Mouse (Mus musculus) lung, postnatal 0 days (tissue): ENCODE results near the gene Arhgef25.

Experiments used
- CTCF ChIP-seq: IDR thresholded peaks from 2 replicates; pipeline ENCODE4 v1.5.1; 2016; ENCODE audit warnings: antibody characterized with exemption, mild to moderate bottlenecking
- EP300 ChIP-seq: IDR thresholded peaks from 2 replicates; pipeline ENCODE4 v1.6.1; 2016; ENCODE audit warnings: antibody characterized with exemption, mild to moderate bottlenecking, control low read depth

GRCm38 (mm10) chr10:127193011-127193410 is 3.1 kb upstream of the Arhgef25 start:
- TF ChIP-seq CTCF (no peak), EP300 (no peak)
